Mouse (Mus musculus): ENCODE data around the gene Olfr781.
"Not testable (repeated sequence)": the region's sequence is repeated elsewhere in the genome, so short reads cannot be mapped to it uniquely, and the experiment has no call there.

Olfr781 gene

GRCm38 (mm10) chr10:129328554-129328953 lies at the start of gene Olfr781:
TSS of gene Olfr781 (plus strand) at chr10:129328854.
- no peak for DNase-seq

GRCm38 (mm10) chr10:129312973-129313372 lies 15.7 kb upstream of the Olfr781 start:
- DNase-seq = not testable (repeated sequence)

DNA sequence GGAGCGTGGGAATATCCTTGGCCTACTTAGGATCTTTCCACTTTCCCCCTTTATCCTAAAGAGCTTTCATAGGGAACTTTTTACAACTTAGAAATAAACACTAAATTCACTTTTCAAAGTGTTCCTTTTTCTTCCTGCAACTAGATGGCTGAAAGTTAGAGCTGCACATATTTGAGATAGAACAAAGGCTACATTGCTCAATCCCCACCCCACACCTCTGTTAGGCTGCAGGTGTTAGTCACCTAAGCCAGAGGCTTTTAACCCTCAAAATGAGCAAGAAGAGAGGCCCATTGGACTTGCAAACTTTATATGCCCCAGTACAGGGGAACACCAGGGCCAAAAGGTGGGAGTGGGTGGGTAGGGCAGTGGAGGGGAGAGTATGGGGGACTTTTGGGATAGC lies 15.1 kb upstream of the Olfr781 start:
- not testable (repeated sequence) for DNase-seq

GRCm38 (mm10) chr10:129317817-129318216 lies 10.8 kb upstream of the Olfr781 start, which contains the start of gene Olfr780:
TSS of gene Olfr780 (plus strand) at chr10:129318117.
- DNase-seq = no peak

- DNase-seq = no peak
Observed at GRCm38 (mm10) chr10:129348550-129348949, 19.9 kb downstream of the Olfr781 start, which contains the start of gene Olfr782. TSS of gene Olfr782 (plus strand) at chr10:129348850.

DNA sequence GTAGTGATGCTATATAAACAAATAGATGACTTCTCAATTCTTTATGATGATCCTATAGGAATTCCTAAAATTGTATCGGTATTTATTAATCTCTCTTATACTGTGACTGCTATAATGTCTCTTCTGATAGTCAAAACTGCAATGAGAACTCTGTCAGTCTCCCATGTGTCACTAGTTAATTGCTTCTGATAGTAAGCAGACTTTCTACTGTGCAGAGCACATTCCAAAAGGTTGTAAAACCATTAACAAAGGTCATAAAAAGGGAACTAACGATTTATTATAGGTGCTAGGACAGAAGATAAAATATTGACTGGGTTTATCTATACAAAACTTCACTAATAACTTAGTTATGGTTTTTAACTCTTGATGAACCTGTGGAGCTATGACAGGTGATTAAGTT lies 23.8 kb downstream of the Olfr781 start:
- DNase-seq = not testable (repeated sequence)

- DNase-seq = not testable (repeated sequence)
Observed at GRCm38 (mm10) chr10:129356496-129356895, 27.8 kb downstream of the Olfr781 start.

DNA sequence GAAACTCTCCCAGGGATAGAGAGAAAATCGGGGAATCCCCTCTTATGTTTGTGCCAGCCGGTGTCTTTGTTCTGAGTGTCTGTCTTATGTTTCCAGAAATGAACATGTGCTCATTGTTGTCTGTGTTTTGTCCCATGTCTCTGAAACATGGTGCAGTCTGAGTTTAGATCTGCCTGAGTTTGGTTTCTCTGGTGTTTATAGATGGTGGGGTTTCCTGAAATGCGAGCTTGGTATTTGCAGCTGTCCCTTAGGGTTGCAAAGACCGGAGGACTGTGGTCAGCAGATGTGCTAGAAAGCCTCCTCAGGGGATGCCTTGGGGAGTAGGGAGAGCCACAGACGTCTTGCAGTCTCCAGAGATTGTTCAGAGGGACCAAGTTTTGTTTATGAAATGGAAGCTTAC lies 28.7 kb downstream of the Olfr781 start:
- no peak for DNase-seq

DNA sequence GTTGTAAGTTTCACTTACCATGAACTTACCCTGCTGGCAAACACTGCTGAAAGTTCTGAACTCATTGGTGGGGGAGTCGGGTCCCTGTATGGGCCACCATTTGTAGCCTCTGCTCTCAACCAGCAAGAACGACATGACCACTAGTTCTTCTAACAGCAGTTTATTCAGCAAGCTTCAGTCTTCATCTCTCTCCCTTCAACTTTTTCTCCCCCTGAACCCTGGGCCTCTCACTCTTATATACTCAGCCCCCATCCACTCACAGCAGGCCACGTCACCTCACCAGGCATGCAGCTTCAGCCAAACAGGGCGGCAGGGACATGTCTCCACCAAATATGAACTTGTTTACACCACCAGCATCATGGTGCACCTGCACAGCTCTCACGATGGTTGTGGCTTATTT lies 45.4 kb downstream of the Olfr781 start:
- not testable (repeated sequence) for DNase-seq

All from kidney, postnatal 36 days (tissue).